Comparison of ENCODE assay signal across 8 mouse cellular contexts in the genomic region with DNA sequence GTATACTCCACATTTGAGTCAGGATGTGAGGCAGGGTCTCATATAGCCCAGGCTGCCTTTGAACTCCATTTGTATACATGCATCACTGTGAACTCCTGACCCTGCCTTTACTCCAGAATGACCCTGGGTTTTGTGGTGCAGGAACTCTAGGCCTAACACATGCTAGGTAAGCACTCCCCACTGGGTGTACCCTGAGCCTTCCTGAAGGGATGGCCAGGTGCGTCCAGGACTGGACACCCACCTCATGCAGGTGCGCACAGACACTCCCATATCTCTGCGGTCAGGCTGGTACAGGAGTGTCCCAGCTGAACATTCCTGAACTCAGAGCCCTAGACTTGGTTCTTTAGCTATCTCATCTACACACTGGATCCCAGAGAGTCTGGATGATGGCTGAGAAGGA. TPM values are rescaled to one million over a fixed set of nuclear protein-coding genes. Genes with fewer than 3 reads are reported as not detected.
A peak's percentile ranks its signal among the peaks of the same experiment; 100 is the strongest.
DNase-seq lines count a peak whose midpoint lies in the region; ATAC-seq and TF ChIP-seq lines count a peak whose summit lies in the region.

No protein-coding gene starts in this region.

- H3K79me2 ChIP-seq in heart, adult 2 months (replicated peaks; ENCODE audit: control insufficient read depth, insufficient read depth, low read length): no peaks in the 10 kb centered on the region
- H3K79me2 ChIP-seq in C2C12 (ENCODE audit: control insufficient read depth, insufficient read depth): peaks cover 31% of the 10 kb centered on the region

- no peak for TF ChIP-seq EP300 in heart, adult 2 months (IDR thresholded peaks at IDR 0.05; ENCODE audit: insufficient read depth, low read depth, low read length)

- no peaks in the 10 kb centered on the region for H3K36me3 ChIP-seq in heart, adult 2 months (ENCODE audit: control insufficient read depth, insufficient read depth, low read length)
- H3K36me3 ChIP-seq in C2C12 (ENCODE audit: control insufficient read depth, insufficient read depth): peaks cover 22% of the 10 kb centered on the region
- peaks cover 24% of the 10 kb centered on the region for H3K36me3 ChIP-seq in forebrain, embryonic 13.5 days (ENCODE audit: poor library complexity, severe bottlenecking)
- H3K36me3 ChIP-seq in liver, embryonic 15.5 days (replicated peaks): peaks cover 22% of the 10 kb centered on the region

- H3K4me3 ChIP-seq in heart, adult 2 months: peak overlapping the region; percentile 71
- peak overlapping the region; percentile 44 for H3K4me3 ChIP-seq in C2C12 (ENCODE audit: insufficient read depth, poor library complexity, severe bottlenecking)
- peak overlapping the region; percentile 68 for H3K4me3 ChIP-seq in forebrain, embryonic 13.5 days
- peak overlapping the region; percentile 73 for H3K4me3 ChIP-seq in liver, embryonic 15.5 days (replicated peaks)

- intact Hi-C loops in heart, adult 2 months (cut with DNase I): no loop called here
- intact Hi-C loops in left cerebral cortex, postnatal 10 days (cut with DNase I): no loop called here
- intact Hi-C loops in left cerebral cortex, postnatal 14 days (cut with DNase I): loop anchor here (5.0 kb wide), 1 partner anchor 47 kb away; no protein-coding TSS in a partner anchor

- H3K4me1 ChIP-seq in heart, adult 2 months (ENCODE audit: control insufficient read depth, insufficient read depth, low read length): peaks cover 11% of the 10 kb centered on the region
- peaks cover 20% of the 10 kb centered on the region for H3K4me1 ChIP-seq in forebrain, embryonic 13.5 days
- peaks cover 70% of the 10 kb centered on the region for H3K4me1 ChIP-seq in liver, embryonic 15.5 days (replicated peaks)

- H3ac ChIP-seq in C2C12 (ENCODE audit: control insufficient read depth, insufficient read length, low read depth): peak overlapping the region; percentile 79

- H3K4me2 ChIP-seq in forebrain, embryonic 13.5 days: peak overlapping the region; percentile 81
- H3K4me2 ChIP-seq in liver, embryonic 15.5 days: peak overlapping the region; percentile 81

- no peak for DNase-seq in heart, adult 2 months
- DNase-seq in heart, adult 18-20 months: no peak
- DNase-seq in frontal cortex, postnatal 25 days (ENCODE audit: low spot score in 2 of 2): no peak
- no peak for DNase-seq in left cerebral cortex, postnatal 10 days (ENCODE audit: extremely low spot score in 1 of 2, low spot score in 2 of 2)
- no peak for DNase-seq in left cerebral cortex, postnatal 14 days (ENCODE audit: low spot score in 2 of 2)

- no peak for TF ChIP-seq POLR2A in heart, adult 2 months (IDR thresholded peaks at IDR 0.05; ENCODE audit: insufficient read depth, low read depth, low read length)

- no peaks in the 10 kb centered on the region for H3K9me3 ChIP-seq in forebrain, embryonic 13.5 days (replicated peaks)
- no peaks in the 10 kb centered on the region for H3K9me3 ChIP-seq in liver, embryonic 15.5 days (replicated peaks)

- H3K27ac ChIP-seq in heart, adult 2 months: peak overlapping the region; percentile 98
- H3K27ac ChIP-seq in forebrain, embryonic 13.5 days: peak overlapping the region; percentile 95
- peak overlapping the region; percentile 95 for H3K27ac ChIP-seq in liver, embryonic 15.5 days (replicated peaks)

- peaks cover 19% of the 10 kb centered on the region for H3K79me3 ChIP-seq in C2C12 (ENCODE audit: low read depth)

- 86% methylated on average over 3 of the region's 3 CpGs for WGBS in heart, adult 2 months
- 88% methylated on average over 3 of the region's 3 CpGs for WGBS in forebrain, embryonic 13.5 days
- 72% methylated on average over 3 of the region's 3 CpGs for WGBS in liver, embryonic 15.5 days (ENCODE audit: insufficient replicate concordance)

- no peaks in the 10 kb centered on the region for H3K27me3 ChIP-seq in heart, adult 2 months (ENCODE audit: control insufficient read depth, insufficient read depth, low read length)
- no peaks in the 10 kb centered on the region for H3K27me3 ChIP-seq in C2C12 (ENCODE audit: control insufficient read depth, insufficient read depth, insufficient read length)
- H3K27me3 ChIP-seq in forebrain, embryonic 13.5 days: no peaks in the 10 kb centered on the region
- H3K27me3 ChIP-seq in liver, embryonic 15.5 days: no peaks in the 10 kb centered on the region

- peak overlapping the region; percentile 56; the same call in 1 of the 2 replicates for H3K9ac ChIP-seq in heart, adult 2 months (ENCODE audit: low read depth, low read length)
- peak overlapping the region; percentile 78 for H3K9ac ChIP-seq in forebrain, embryonic 13.5 days
- peak overlapping the region; percentile 70 for H3K9ac ChIP-seq in liver, embryonic 15.5 days

- ATAC-seq in forebrain, embryonic 13.5 days: peak; percentile 0; the same call in 1 of the 2 replicates
- ATAC-seq in liver, embryonic 15.5 days (ENCODE audit: insufficient read depth): no peak

- no peak for TF ChIP-seq CTCF in heart, adult 2 months (IDR thresholded peaks at IDR 0.05)
- TF ChIP-seq CTCF in C2C12 (IDR thresholded peaks at IDR 0.05; ENCODE audit: control insufficient read depth, insufficient read depth, insufficient read length): no peak

TF ChIP-seq in C2C12, 6 proteins besides CTCF, POLR2A, EP300 and RAD21:
- TF ChIP-seq FOSL1 (IDR thresholded peaks at IDR 0.05; ENCODE audit: insufficient read depth, low read length, poor library complexity, severe bottlenecking): no peak

RNA-seq across cellular contexts. Expression of gene Lsm4, which starts 1.1 kb away (rescaled TPM):
- total RNA-seq in heart, adult 2 months (2021): 10 to 100 TPM; 56.9 to 64.2 TPM
- 54.1 and 68.3 TPM in 2 replicates for polyA plus RNA-seq in heart, adult 2 months (2012; rRNA removed)
- total RNA-seq in heart, adult 18-20 months (2021): 10 to 100 TPM; 66.7 to 73.1 TPM
- polyA plus RNA-seq in C2C12 (2012; fragmentation: generic; extraction: Trizol): 300 TPM
- 238 and 239 TPM in 2 replicates for polyA plus RNA-seq in forebrain, embryonic 13.5 days (2015; fragmentation: Nextera tagmentation; extraction: Ambion mirVana)
- 148 and 155 TPM in 2 replicates for polyA plus RNA-seq in liver, embryonic 15.5 days (2015; fragmentation: Nextera tagmentation; extraction: Ambion mirVana)
- total RNA-seq in left cerebral cortex, postnatal 10 days (2021): 10 to 100 TPM; 68.2 to 80.4 TPM
- total RNA-seq in left cerebral cortex, postnatal 14 days (2021): 10 to 100 TPM; 64.3 to 69.7 TPM

RNA-seq across cellular contexts. Expression of gene Pgpep1, which starts 13.9 kb away (rescaled TPM):
- total RNA-seq in heart, adult 2 months (2021): 10 to 100 TPM; 39.7 to 48.4 TPM
- polyA plus RNA-seq in heart, adult 2 months (2012; rRNA removed): 35.5 and 44.8 TPM in 2 replicates
- 10 to 100 TPM; 40.5 to 41.1 TPM for total RNA-seq in heart, adult 18-20 months (2021)
- polyA plus RNA-seq in C2C12 (2012; fragmentation: generic; extraction: Trizol): 34.9 TPM
- polyA plus RNA-seq in forebrain, embryonic 13.5 days (2015; fragmentation: Nextera tagmentation; extraction: Ambion mirVana): 64.6 and 80.8 TPM in 2 replicates
- polyA plus RNA-seq in liver, embryonic 15.5 days (2015; fragmentation: Nextera tagmentation; extraction: Ambion mirVana): 21.7 and 22.3 TPM in 2 replicates
- 10 to 100 TPM; 11.5 to 15.9 TPM for total RNA-seq in left cerebral cortex, postnatal 10 days (2021)
- total RNA-seq in left cerebral cortex, postnatal 14 days (2021): 10 to 100 TPM; 14.8 to 19.0 TPM

RNA-seq across cellular contexts. Expression of gene Jund, which starts 24.6 kb away (rescaled TPM):
- 100 to 1,000 TPM; 123 to 127 TPM for total RNA-seq in heart, adult 2 months (2021)
- polyA plus RNA-seq in heart, adult 2 months (2012; rRNA removed): 66.2 and 109 TPM in 2 replicates
- total RNA-seq in heart, adult 18-20 months (2021): 100 to 1,000 TPM; 129 to 138 TPM
- 128 TPM for polyA plus RNA-seq in C2C12 (2012; fragmentation: generic; extraction: Trizol)
- polyA plus RNA-seq in forebrain, embryonic 13.5 days (2015; fragmentation: Nextera tagmentation; extraction: Ambion mirVana): 58.6 and 68.8 TPM in 2 replicates
- polyA plus RNA-seq in liver, embryonic 15.5 days (2015; fragmentation: Nextera tagmentation; extraction: Ambion mirVana): 23.7 and 26.1 TPM in 2 replicates
- 100 to 1,000 TPM; 147 to 149 TPM for total RNA-seq in left cerebral cortex, postnatal 10 days (2021)
- 100 to 1,000 TPM; 165 to 193 TPM for total RNA-seq in left cerebral cortex, postnatal 14 days (2021)

RNA-seq across cellular contexts. Expression of gene Iqcn, which starts 29.1 kb away (rescaled TPM):
- not detected for total RNA-seq in heart, adult 2 months (2021)
- 0.06 and 0.12 TPM in 2 replicates for polyA plus RNA-seq in heart, adult 2 months (2012; rRNA removed)
- under 1 TPM in 1 of 2 experiments, not detected in 1; 0.05 TPM for total RNA-seq in heart, adult 18-20 months (2021)
- polyA plus RNA-seq in C2C12 (2012; fragmentation: generic; extraction: Trizol): 0.01 TPM
- polyA plus RNA-seq in forebrain, embryonic 13.5 days (2015; fragmentation: Nextera tagmentation; extraction: Ambion mirVana): 0.05 and 0.11 TPM in 2 replicates
- polyA plus RNA-seq in liver, embryonic 15.5 days (2015; fragmentation: Nextera tagmentation; extraction: Ambion mirVana): 0.01 and 0.02 TPM in 2 replicates
- under 1 TPM in 1 of 2 experiments, not detected in 1; 0.19 TPM for total RNA-seq in left cerebral cortex, postnatal 10 days (2021)
- under 1 TPM in 1 of 2 experiments, not detected in 1; 0.08 TPM for total RNA-seq in left cerebral cortex, postnatal 14 days (2021)

RNA-seq across cellular contexts. Expression of gene Gdf15, which starts 41.9 kb away (rescaled TPM):
- 1 to 10 TPM; 1.1 to 2.0 TPM for total RNA-seq in heart, adult 2 months (2021)
- 0.38 and 3.8 TPM in 2 replicates for polyA plus RNA-seq in heart, adult 2 months (2012; rRNA removed)
- total RNA-seq in heart, adult 18-20 months (2021): 1 to 10 TPM; 1.4 to 2.0 TPM
- 20.9 TPM for polyA plus RNA-seq in C2C12 (2012; fragmentation: generic; extraction: Trizol)
- 0.15 TPM in 1 of 2 replicates, not detected in the other for polyA plus RNA-seq in forebrain, embryonic 13.5 days (2015; fragmentation: Nextera tagmentation; extraction: Ambion mirVana)
- 3.4 and 4.3 TPM in 2 replicates for polyA plus RNA-seq in liver, embryonic 15.5 days (2015; fragmentation: Nextera tagmentation; extraction: Ambion mirVana)
- total RNA-seq in left cerebral cortex, postnatal 10 days (2021): not detected
- total RNA-seq in left cerebral cortex, postnatal 14 days (2021): not detected
